Mouse (Mus musculus): ENCODE measurements around the gene Glp1r. TPM values are rescaled to one million over a fixed set of nuclear protein-coding genes. Genes with fewer than 3 reads are reported as not detected.

Glp1r gene
- 0.71 and 1.3 TPM in 2 replicates for polyA plus RNA-seq (2015; fragmentation: Nextera tagmentation; extraction: Ambion mirVana)

- peak; percentile 11; the same call in 1 of the 2 replicates for ATAC-seq
- Histone ChIP-seq H3K27ac (ENCODE audit: low read length) (no peak within 1 kb of the TSS), H3K4me1 (ENCODE audit: control insufficient read depth, insufficient read depth, low read length) (0 out of 2 replicates have a peak, but pooled peaks cover 5% of the 10 kb centered on the region), H3K9ac (ENCODE audit: low read depth, low read length) (peak within 1 kb of the TSS; percentile 71), H3K36me3 (ENCODE audit: control insufficient read depth, insufficient read depth, low read length) (no peaks in the 10 kb centered on the region), H3K4me2 (ENCODE audit: low read length) (peak within 1 kb of the TSS; percentile 99), H3K27me3 (ENCODE audit: control insufficient read depth, insufficient read depth, low read depth, low read length) (peaks cover 13% of the 10 kb centered on the region), H3K4me3 (ENCODE audit: low read depth, low read length) (peak within 1 kb of the TSS; percentile 53), H3K9me3 (replicated peaks; ENCODE audit: control insufficient read depth, low read length, poor library complexity, severe bottlenecking) (no peaks in the 10 kb centered on the region)
- 0% methylated on average over 32 of the region's 37 CpGs for WGBS
Observed at GRCm38 (mm10) chr17:30901627-30902026, at the start of gene Glp1r. Gene Glp1r, plus strand, starts transcription at chr17:30901817.

- H3K4me2 ChIP-seq (ENCODE audit: low read length): no peak overlapping the region
- H3K9me3 ChIP-seq (replicated peaks; ENCODE audit: control insufficient read depth, low read length, poor library complexity, severe bottlenecking): no peaks in the 10 kb centered on the region
- no peaks in the 10 kb centered on the region for H3K36me3 ChIP-seq (ENCODE audit: control insufficient read depth, insufficient read depth, low read length)
- no peaks in the 10 kb centered on the region for H3K27me3 ChIP-seq (ENCODE audit: control insufficient read depth, insufficient read depth, low read depth, low read length)
- no peak overlapping the region for H3K4me3 ChIP-seq (ENCODE audit: low read depth, low read length)
- H3K27ac ChIP-seq (ENCODE audit: low read length): no peak overlapping the region
- no peak overlapping the region for H3K9ac ChIP-seq (ENCODE audit: low read depth, low read length)
- ATAC-seq: no peak
- no peaks in the 10 kb centered on the region for H3K4me1 ChIP-seq (ENCODE audit: control insufficient read depth, insufficient read depth, low read length)
Observed at GRCm38 (mm10) chr17:30852345-30852744, 49.3 kb upstream of the Glp1r start.

- Histone ChIP-seq H3K4me2 (ENCODE audit: low read length) (no peak overlapping the region), H3K9me3 (replicated peaks; ENCODE audit: control insufficient read depth, low read length, poor library complexity, severe bottlenecking) (no peaks in the 10 kb centered on the region), H3K27ac (ENCODE audit: low read length) (no peak overlapping the region), H3K27me3 (ENCODE audit: control insufficient read depth, insufficient read depth, low read depth, low read length) (no peaks in the 10 kb centered on the region), H3K9ac (ENCODE audit: low read depth, low read length) (no peak overlapping the region), H3K36me3 (ENCODE audit: control insufficient read depth, insufficient read depth, low read length) (no peaks in the 10 kb centered on the region), H3K4me1 (ENCODE audit: control insufficient read depth, insufficient read depth, low read length) (peaks cover 13% of the 10 kb centered on the region; the same call in 1 of the 2 replicates), H3K4me3 (ENCODE audit: low read depth, low read length) (no peak overlapping the region)
- no peak for ATAC-seq
- WGBS: 88% methylated on average over 5 of the region's 5 CpGs
Observed at GRCm38 (mm10) chr17:30857347-30857746, 44.3 kb upstream of the Glp1r start.

GRCm38 (mm10) chr17:30858586-30859259 is 42.9 kb upstream of the Glp1r start:
- Histone ChIP-seq H3K9ac (ENCODE audit: low read depth, low read length) (no peak overlapping the region), H3K36me3 (ENCODE audit: control insufficient read depth, insufficient read depth, low read length) (no peaks in the 10 kb centered on the region), H3K9me3 (replicated peaks; ENCODE audit: control insufficient read depth, low read length, poor library complexity, severe bottlenecking) (no peaks in the 10 kb centered on the region), H3K27me3 (ENCODE audit: control insufficient read depth, insufficient read depth, low read depth, low read length) (no peaks in the 10 kb centered on the region), H3K27ac (ENCODE audit: low read length) (no peak overlapping the region), H3K4me1 (ENCODE audit: control insufficient read depth, insufficient read depth, low read length) (peaks cover 13% of the 10 kb centered on the region; the same call in 1 of the 2 replicates), H3K4me3 (ENCODE audit: low read depth, low read length) (no peak overlapping the region), H3K4me2 (ENCODE audit: low read length) (no peak overlapping the region)
- 66% methylated on average over 11 of the region's 11 CpGs for WGBS
- no peak for ATAC-seq

GRCm38 (mm10) chr17:30859989-30860585 is 41.5 kb upstream of the Glp1r start:
- Histone ChIP-seq H3K9ac (ENCODE audit: low read depth, low read length) (no peak overlapping the region), H3K4me1 (ENCODE audit: control insufficient read depth, insufficient read depth, low read length) (peaks cover 13% of the 10 kb centered on the region; the same call in 1 of the 2 replicates), H3K4me3 (ENCODE audit: low read depth, low read length) (no peak overlapping the region), H3K27me3 (ENCODE audit: control insufficient read depth, insufficient read depth, low read depth, low read length) (no peaks in the 10 kb centered on the region), H3K4me2 (ENCODE audit: low read length) (no peak overlapping the region), H3K27ac (ENCODE audit: low read length) (peak overlapping the region; percentile 53), H3K36me3 (ENCODE audit: control insufficient read depth, insufficient read depth, low read length) (no peaks in the 10 kb centered on the region), H3K9me3 (replicated peaks; ENCODE audit: control insufficient read depth, low read length, poor library complexity, severe bottlenecking) (no peaks in the 10 kb centered on the region)
- WGBS: 16% methylated on average over 10 of the region's 10 CpGs
- ATAC-seq: peak; percentile 52

GRCm38 (mm10) chr17:30860606-30861005 is 41.0 kb upstream of the Glp1r start:
- Histone ChIP-seq H3K36me3 (ENCODE audit: control insufficient read depth, insufficient read depth, low read length) (no peaks in the 10 kb centered on the region), H3K27me3 (ENCODE audit: control insufficient read depth, insufficient read depth, low read depth, low read length) (no peaks in the 10 kb centered on the region), H3K4me3 (ENCODE audit: low read depth, low read length) (no peak overlapping the region), H3K27ac (ENCODE audit: low read length) (peak overlapping the region; percentile 7; the same call in 1 of the 2 replicates), H3K4me1 (ENCODE audit: control insufficient read depth, insufficient read depth, low read length) (peaks cover 13% of the 10 kb centered on the region; the same call in 1 of the 2 replicates), H3K9me3 (replicated peaks; ENCODE audit: control insufficient read depth, low read length, poor library complexity, severe bottlenecking) (no peaks in the 10 kb centered on the region), H3K9ac (ENCODE audit: low read depth, low read length) (no peak overlapping the region), H3K4me2 (ENCODE audit: low read length) (no peak overlapping the region)
- ATAC-seq: no peak; the same call in 1 of the 2 replicates
- 41% methylated on average over 7 of the region's 7 CpGs for WGBS

GRCm38 (mm10) chr17:30866281-30866680 is 35.3 kb upstream of the Glp1r start:
- no peak overlapping the region for H3K4me2 ChIP-seq (ENCODE audit: low read length)
- no peak overlapping the region for H3K9ac ChIP-seq (ENCODE audit: low read depth, low read length)
- no peaks in the 10 kb centered on the region for H3K9me3 ChIP-seq (replicated peaks; ENCODE audit: control insufficient read depth, low read length, poor library complexity, severe bottlenecking)
- no peaks in the 10 kb centered on the region for H3K36me3 ChIP-seq (ENCODE audit: control insufficient read depth, insufficient read depth, low read length)
- H3K27ac ChIP-seq (ENCODE audit: low read length): no peak overlapping the region
- no peak for ATAC-seq
- H3K4me1 ChIP-seq (ENCODE audit: control insufficient read depth, insufficient read depth, low read length): no peaks in the 10 kb centered on the region
- H3K27me3 ChIP-seq (ENCODE audit: control insufficient read depth, insufficient read depth, low read depth, low read length): no peaks in the 10 kb centered on the region
- 51% methylated on average over 8 of the region's 8 CpGs for WGBS
- no peak overlapping the region for H3K4me3 ChIP-seq (ENCODE audit: low read depth, low read length)

- no peaks in the 10 kb centered on the region for H3K9me3 ChIP-seq (replicated peaks; ENCODE audit: control insufficient read depth, low read length, poor library complexity, severe bottlenecking)
- H3K4me1 ChIP-seq (ENCODE audit: control insufficient read depth, insufficient read depth, low read length): no peaks in the 10 kb centered on the region
- H3K27me3 ChIP-seq (ENCODE audit: control insufficient read depth, insufficient read depth, low read depth, low read length): no peaks in the 10 kb centered on the region
- no peak overlapping the region for H3K27ac ChIP-seq (ENCODE audit: low read length)
- no peaks in the 10 kb centered on the region for H3K36me3 ChIP-seq (ENCODE audit: control insufficient read depth, insufficient read depth, low read length)
- no peak overlapping the region for H3K9ac ChIP-seq (ENCODE audit: low read depth, low read length)
- ATAC-seq: no peak
- no peak overlapping the region for H3K4me2 ChIP-seq (ENCODE audit: low read length)
- H3K4me3 ChIP-seq (ENCODE audit: low read depth, low read length): no peak overlapping the region
- WGBS: 70% methylated on average over 9 of the region's 9 CpGs
Observed at GRCm38 (mm10) chr17:30866966-30867365, 34.7 kb upstream of the Glp1r start.

GRCm38 (mm10) chr17:30871040-30871439 is 30.6 kb upstream of the Glp1r start:
- Histone ChIP-seq H3K36me3 (ENCODE audit: control insufficient read depth, insufficient read depth, low read length) (no peaks in the 10 kb centered on the region), H3K27me3 (ENCODE audit: control insufficient read depth, insufficient read depth, low read depth, low read length) (no peaks in the 10 kb centered on the region), H3K4me3 (ENCODE audit: low read depth, low read length) (no peak overlapping the region), H3K27ac (ENCODE audit: low read length) (no peak overlapping the region), H3K9ac (ENCODE audit: low read depth, low read length) (no peak overlapping the region), H3K9me3 (replicated peaks; ENCODE audit: control insufficient read depth, low read length, poor library complexity, severe bottlenecking) (no peaks in the 10 kb centered on the region), H3K4me2 (ENCODE audit: low read length) (no peak overlapping the region), H3K4me1 (ENCODE audit: control insufficient read depth, insufficient read depth, low read length) (no peaks in the 10 kb centered on the region)
- WGBS: 30% methylated on average over 10 of the region's 10 CpGs
- no peak for ATAC-seq

All from midbrain, embryonic 16.5 days (tissue).